Mouse (Mus musculus): ENCODE results near the gene Slc51b. TPM values are rescaled to one million over a fixed set of nuclear protein-coding genes. Genes with fewer than 3 reads are reported as not detected.

Slc51b gene
- polyA plus RNA-seq, 1 experiment from 2014 or later: not detected

GRCm38 (mm10) chr9:65398279-65398678, 24.5 kb downstream of the Slc51b start, which contains the start of gene Rasl12:
TSS of gene Rasl12 (plus strand) at chr9:65398506.
- Histone ChIP-seq H3K4me3 (replicated peaks; ENCODE audit: low read length) (peak within 1 kb of the TSS; percentile 44), H3K4me2 (replicated peaks) (peak within 1 kb of the TSS; percentile 80), H3K9me3 (ENCODE audit: control insufficient read depth, low read length) (no peaks in the 10 kb centered on the region), H3K27ac (no peak within 1 kb of the TSS), H3K9ac (peak within 1 kb of the TSS; percentile 61), H3K36me3 (replicated peaks; ENCODE audit: control insufficient read depth, insufficient read depth) (no peaks in the 10 kb centered on the region), H3K27me3 (ENCODE audit: control insufficient read depth, insufficient read depth, low read length) (no peaks in the 10 kb centered on the region), H3K4me1 (replicated peaks; ENCODE audit: control insufficient read depth, insufficient read depth, low read length) (peaks cover 5% of the 10 kb centered on the region)
- under 1% methylated on average over 24 of the region's 24 CpGs for whole genome bisulfite sequencing
- ATAC-seq (ENCODE audit: low FRiP score) (peak; percentile 73), DNase-seq (ENCODE audit: low spot score) (peak; percentile 55)

GRCm38 (mm10) chr9:65394360-65394759, 28.4 kb downstream of the Slc51b start:
- Histone ChIP-seq H3K27ac (no peak overlapping the region), H3K4me2 (replicated peaks) (no peak overlapping the region), H3K36me3 (replicated peaks; ENCODE audit: control insufficient read depth, insufficient read depth) (no peaks in the 10 kb centered on the region), H3K4me3 (replicated peaks; ENCODE audit: low read length) (no peak overlapping the region), H3K9me3 (ENCODE audit: control insufficient read depth, low read length) (no peaks in the 10 kb centered on the region), H3K9ac (no peak overlapping the region), H3K27me3 (ENCODE audit: control insufficient read depth, insufficient read depth, low read length) (peaks cover 32% of the 10 kb centered on the region), H3K4me1 (replicated peaks; ENCODE audit: control insufficient read depth, insufficient read depth, low read length) (peaks cover 8% of the 10 kb centered on the region)
- DNase-seq (ENCODE audit: low spot score): no peak
- 69% methylated on average over 2 of the region's 2 CpGs for WGBS
- no peak; the same call in 1 of the 2 replicates for ATAC-seq (ENCODE audit: low FRiP score)

GRCm38 (mm10) chr9:65393606-65394005, 29.1 kb downstream of the Slc51b start:
- Histone ChIP-seq H3K9me3 (ENCODE audit: control insufficient read depth, low read length) (no peaks in the 10 kb centered on the region), H3K4me1 (replicated peaks; ENCODE audit: control insufficient read depth, insufficient read depth, low read length) (peaks cover 8% of the 10 kb centered on the region), H3K27ac (no peak overlapping the region), H3K4me3 (replicated peaks; ENCODE audit: low read length) (no peak overlapping the region), H3K9ac (no peak overlapping the region), H3K4me2 (replicated peaks) (no peak overlapping the region), H3K36me3 (replicated peaks; ENCODE audit: control insufficient read depth, insufficient read depth) (no peaks in the 10 kb centered on the region), H3K27me3 (ENCODE audit: control insufficient read depth, insufficient read depth, low read length) (peaks cover 32% of the 10 kb centered on the region)
- DNase-seq (ENCODE audit: low spot score): no peak
- 60% methylated on average over 2 of the region's 2 CpGs for WGBS
- no peak for ATAC-seq (ENCODE audit: low FRiP score)

- WGBS: 27% methylated on average over 6 of the region's 6 CpGs
- 0 out of 2 replicates have a peak, but pooled peaks cover 3% of the 10 kb centered on the region for H3K4me1 ChIP-seq (replicated peaks; ENCODE audit: control insufficient read depth, insufficient read depth, low read length)
- ATAC-seq (ENCODE audit: low FRiP score) (no peak), DNase-seq (ENCODE audit: low spot score) (peak; percentile 62)
- H3K4me2 ChIP-seq (replicated peaks): no peak overlapping the region
- H3K27ac ChIP-seq: no peak overlapping the region
- H3K36me3 ChIP-seq (replicated peaks; ENCODE audit: control insufficient read depth, insufficient read depth): no peaks in the 10 kb centered on the region
- H3K9ac ChIP-seq: no peak overlapping the region
- no peaks in the 10 kb centered on the region for H3K9me3 ChIP-seq (ENCODE audit: control insufficient read depth, low read length)
- no peak overlapping the region for H3K4me3 ChIP-seq (replicated peaks; ENCODE audit: low read length)
- peaks cover 32% of the 10 kb centered on the region for H3K27me3 ChIP-seq (ENCODE audit: control insufficient read depth, insufficient read depth, low read length)
Measured at GRCm38 (mm10) chr9:65392638-65393364, 30.0 kb downstream of the Slc51b start.

GRCm38 (mm10) chr9:65391613-65391964, 31.2 kb downstream of the Slc51b start, which contains the start of gene Kbtbd13:
TSS of gene Kbtbd13 (minus strand) at chr9:65391652.
- Histone ChIP-seq H3K4me1 (replicated peaks; ENCODE audit: control insufficient read depth, insufficient read depth, low read length) (0 out of 2 replicates have a peak, but pooled peaks cover 3% of the 10 kb centered on the region), H3K4me3 (replicated peaks; ENCODE audit: low read length) (peak within 1 kb of the TSS; percentile 38), H3K4me2 (replicated peaks) (peak within 1 kb of the TSS; percentile 57), H3K27ac (no peak within 1 kb of the TSS), H3K27me3 (ENCODE audit: control insufficient read depth, insufficient read depth, low read length) (peaks cover 32% of the 10 kb centered on the region), H3K36me3 (replicated peaks; ENCODE audit: control insufficient read depth, insufficient read depth) (no peaks in the 10 kb centered on the region), H3K9me3 (ENCODE audit: control insufficient read depth, low read length) (no peaks in the 10 kb centered on the region), H3K9ac (peak within 1 kb of the TSS; percentile 47)
- no peak for DNase-seq (ENCODE audit: low spot score)
- no peak for ATAC-seq (ENCODE audit: low FRiP score)
- 44% methylated on average over 8 of the region's 8 CpGs for WGBS

GRCm38 (mm10) chr9:65390752-65391612, 31.8 kb downstream of the Slc51b start:
- Histone ChIP-seq H3K27ac (no peak overlapping the region), H3K9me3 (ENCODE audit: control insufficient read depth, low read length) (no peaks in the 10 kb centered on the region), H3K4me1 (replicated peaks; ENCODE audit: control insufficient read depth, insufficient read depth, low read length) (0 out of 2 replicates have a peak, but pooled peaks cover 3% of the 10 kb centered on the region), H3K36me3 (replicated peaks; ENCODE audit: control insufficient read depth, insufficient read depth) (no peaks in the 10 kb centered on the region), H3K4me3 (replicated peaks; ENCODE audit: low read length) (peak overlapping the region; percentile 38), H3K4me2 (replicated peaks) (peak overlapping the region; percentile 57), H3K9ac (peak overlapping the region; percentile 47), H3K27me3 (ENCODE audit: control insufficient read depth, insufficient read depth, low read length) (peaks cover 32% of the 10 kb centered on the region)
- 17% methylated on average over 93 of the region's 96 CpGs for WGBS
- ATAC-seq (ENCODE audit: low FRiP score): no peak
- peak; percentile 51 for DNase-seq (ENCODE audit: low spot score)

- WGBS: 36% methylated on average over 8 of the region's 8 CpGs
- no peak for DNase-seq (ENCODE audit: low spot score)
Measured at GRCm38 (mm10) chr9:65386373-65387140, 36.2 kb downstream of the Slc51b start.

GRCm38 (mm10) chr9:65384276-65384675, 38.5 kb downstream of the Slc51b start:
- WGBS: 60% methylated on average over 3 of the region's 3 CpGs
- H3K9me3 ChIP-seq (ENCODE audit: control insufficient read depth, low read length): no peaks in the 10 kb centered on the region
- no peak for ATAC-seq (ENCODE audit: low FRiP score)

More at GRCm38 (mm10) chr9:65386373-65387140, 36.2 kb downstream of the Slc51b start:
- H3K9me3 ChIP-seq (ENCODE audit: control insufficient read depth, low read length): no peaks in the 10 kb centered on the region
- 0 out of 2 replicates have a peak, but pooled peaks cover 3% of the 10 kb centered on the region for H3K4me1 ChIP-seq (replicated peaks; ENCODE audit: control insufficient read depth, insufficient read depth, low read length)
- no peak for ATAC-seq (ENCODE audit: low FRiP score)
- no peak overlapping the region for H3K4me2 ChIP-seq (replicated peaks)
- peaks cover 19% of the 10 kb centered on the region for H3K27me3 ChIP-seq (ENCODE audit: control insufficient read depth, insufficient read depth, low read length)
- no peaks in the 10 kb centered on the region for H3K36me3 ChIP-seq (replicated peaks; ENCODE audit: control insufficient read depth, insufficient read depth)
- H3K27ac ChIP-seq: no peak overlapping the region
- H3K9ac ChIP-seq: no peak overlapping the region
- H3K4me3 ChIP-seq (replicated peaks; ENCODE audit: low read length): no peak overlapping the region

More at GRCm38 (mm10) chr9:65384276-65384675, 38.5 kb downstream of the Slc51b start:
- DNase-seq (ENCODE audit: low spot score): no peak
- Histone ChIP-seq H3K27me3 (ENCODE audit: control insufficient read depth, insufficient read depth, low read length) (no peaks in the 10 kb centered on the region; the same call in 1 of the 2 replicates), H3K27ac (no peak overlapping the region), H3K9ac (no peak overlapping the region), H3K36me3 (replicated peaks; ENCODE audit: control insufficient read depth, insufficient read depth) (no peaks in the 10 kb centered on the region), H3K4me1 (replicated peaks; ENCODE audit: control insufficient read depth, insufficient read depth, low read length) (no peaks in the 10 kb centered on the region), H3K4me2 (replicated peaks) (no peak overlapping the region), H3K4me3 (replicated peaks; ENCODE audit: low read length) (no peak overlapping the region)

Data from hindbrain, embryonic 14.5 days (tissue).